ENCODE assay signal across 13 mouse cellular contexts in the genomic region with DNA sequence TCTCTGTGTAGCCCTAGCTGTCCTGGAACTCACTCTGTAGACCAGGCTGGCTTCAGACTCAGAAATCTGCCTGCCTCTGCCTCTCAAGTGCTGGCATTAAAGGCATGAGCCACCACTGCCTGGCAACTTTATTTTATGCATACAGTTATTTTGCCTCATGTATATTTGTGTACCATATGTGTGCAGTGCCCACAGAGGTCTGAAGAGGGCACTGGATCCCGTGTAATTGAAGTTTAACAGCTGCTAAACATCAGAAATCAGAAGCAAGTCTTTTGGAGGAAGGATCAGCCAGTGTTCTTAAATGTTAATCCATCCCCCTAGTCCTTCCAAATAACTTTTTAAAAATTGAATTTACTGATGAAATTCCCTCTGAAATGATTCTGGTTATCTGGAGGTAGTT.
A peak's percentile ranks its signal among the peaks of the same experiment; 100 is the strongest.
DNase-seq lines count a peak whose midpoint lies in the region; ATAC-seq and TF ChIP-seq lines count a peak whose summit lies in the region.
"Had no signal": no experiment of that assay in that cellular context is flagged by ENCODE, and none has a peak within 500 bp of the region (broad histone marks: within the 10 kb centered on the region; RNA-seq: fewer than 3 reads in every experiment).

No protein-coding gene starts in this region.

- 76% methylated on average over 1 of the region's 1 CpGs for WGBS in hindbrain, postnatal 0 days
- WGBS in hindbrain, embryonic 14.5 days, result 90% methylated on average over 1 of the region's 1 CpGs
- WGBS in lung, postnatal 0 days, result 79% methylated on average over 1 of the region's 1 CpGs
- 79% methylated on average over 1 of the region's 1 CpGs for WGBS in neural tube, embryonic 15.5 days

- DNase-seq in hindbrain, postnatal 0 days (ENCODE audit: low spot score), result peak; percentile 37
- DNase-seq in hindbrain, embryonic 14.5 days (ENCODE audit: low spot score), result no peak
- DNase-seq in lung, postnatal 0 days (ENCODE audit: low spot score), result no peak
- no peak for DNase-seq in lung, postnatal 25 days (ENCODE audit: low spot score)
- DNase-seq in induced T-regulatory cell, adult 2 months (ENCODE audit: low read depth), result peak; percentile 20
- DNase-seq: gastrocnemius, postnatal 36 days; kidney, adult 18-20 months had no signal

- no peak overlapping the region for H3K9ac ChIP-seq in hindbrain, postnatal 0 days (replicated peaks; ENCODE audit: low read length)
- H3K9ac ChIP-seq in hindbrain, embryonic 14.5 days, result no peak overlapping the region
- H3K9ac ChIP-seq in lung, postnatal 0 days (replicated peaks; ENCODE audit: low read depth), result no peak overlapping the region
- no peak overlapping the region for H3K9ac ChIP-seq in neural tube, embryonic 15.5 days (replicated peaks)
- H3K9ac ChIP-seq: neural tube, embryonic 12.5 days had no signal

- H3K4me2 ChIP-seq in hindbrain, postnatal 0 days (ENCODE audit: low read depth, low read length), result no peak overlapping the region
- no peak overlapping the region for H3K4me2 ChIP-seq in hindbrain, embryonic 14.5 days (replicated peaks)
- H3K4me2 ChIP-seq in lung, postnatal 0 days (replicated peaks; ENCODE audit: low read depth, low read length), result no peak overlapping the region
- no peak overlapping the region for H3K4me2 ChIP-seq in neural tube, embryonic 15.5 days
- H3K4me2 ChIP-seq: liver, embryonic 11.5 days; neural tube, embryonic 12.5 days had no signal

- H3K27ac ChIP-seq in hindbrain, postnatal 0 days, result no peak overlapping the region
- H3K27ac ChIP-seq in hindbrain, embryonic 14.5 days, result no peak overlapping the region
- H3K27ac ChIP-seq in lung, postnatal 0 days (ENCODE audit: low read length), result no peak overlapping the region
- H3K27ac ChIP-seq in neural tube, embryonic 15.5 days (replicated peaks), result no peak overlapping the region
- H3K27ac ChIP-seq: neural tube, embryonic 12.5 days had no signal

- no peaks in the 10 kb centered on the region for H3K9me3 ChIP-seq in hindbrain, postnatal 0 days (ENCODE audit: low read length)
- H3K9me3 ChIP-seq in hindbrain, embryonic 14.5 days (ENCODE audit: control insufficient read depth, low read length), result no peaks in the 10 kb centered on the region
- no peaks in the 10 kb centered on the region for H3K9me3 ChIP-seq in lung, postnatal 0 days (ENCODE audit: low read length)
- no peaks in the 10 kb centered on the region for H3K9me3 ChIP-seq in E14TG2a.4 (ENCODE audit: low read length)
- H3K9me3 ChIP-seq in neural tube, embryonic 15.5 days (replicated peaks), result no peaks in the 10 kb centered on the region
- H3K9me3 ChIP-seq: megakaryocyte, embryonic 14.5 days; neural tube, embryonic 12.5 days had no signal

- peak; percentile 35 for TF ChIP-seq CTCF in hindbrain, postnatal 0 days (IDR thresholded peaks at IDR 0.05; ENCODE audit: low read depth)
- peak; percentile 38 for TF ChIP-seq CTCF in lung, postnatal 0 days (IDR thresholded peaks at IDR 0.05)
- peak; percentile 15; the same call in 1 of the 2 replicates for TF ChIP-seq CTCF in E14TG2a.4 (conservative IDR thresholded peaks at IDR 0.05; ENCODE audit: low read length)

- no peaks in the 10 kb centered on the region for H3K27me3 ChIP-seq in hindbrain, postnatal 0 days (ENCODE audit: insufficient read depth, low read length)
- H3K27me3 ChIP-seq in hindbrain, embryonic 14.5 days (ENCODE audit: control insufficient read depth, insufficient read depth, low read length), result no peaks in the 10 kb centered on the region
- H3K27me3 ChIP-seq in lung, postnatal 0 days (replicated peaks; ENCODE audit: insufficient read depth, low read length), result no peaks in the 10 kb centered on the region
- H3K27me3 ChIP-seq in E14TG2a.4 (ENCODE audit: insufficient read depth, low read length), result no peaks in the 10 kb centered on the region
- H3K27me3 ChIP-seq in neural tube, embryonic 15.5 days (replicated peaks), result no peaks in the 10 kb centered on the region
- H3K27me3 ChIP-seq: megakaryocyte, embryonic 14.5 days; neural tube, embryonic 12.5 days had no signal

- H3K4me1 ChIP-seq in hindbrain, postnatal 0 days (ENCODE audit: insufficient read depth, low read length), result no peaks in the 10 kb centered on the region
- no peaks in the 10 kb centered on the region for H3K4me1 ChIP-seq in hindbrain, embryonic 14.5 days (replicated peaks; ENCODE audit: control insufficient read depth, insufficient read depth, low read length)
- H3K4me1 ChIP-seq in lung, postnatal 0 days (ENCODE audit: insufficient read depth, low read depth, low read length), result no peaks in the 10 kb centered on the region
- no peaks in the 10 kb centered on the region; the same call in 1 of the 2 replicates for H3K4me1 ChIP-seq in E14TG2a.4 (replicated peaks; ENCODE audit: low read depth, low read length)
- H3K4me1 ChIP-seq in neural tube, embryonic 15.5 days, result no peaks in the 10 kb centered on the region
- H3K4me1 ChIP-seq: neural tube, embryonic 12.5 days had no signal

- no peak for TF ChIP-seq EP300 in lung, postnatal 0 days (IDR thresholded peaks at IDR 0.05)

- no peak for ATAC-seq in hindbrain, postnatal 0 days
- ATAC-seq in hindbrain, embryonic 14.5 days (ENCODE audit: low FRiP score), result no peak
- no peak for ATAC-seq in lung, postnatal 0 days
- no peak for ATAC-seq in neural tube, embryonic 15.5 days (ENCODE audit: low FRiP score)
- ATAC-seq: forebrain, embryonic 14.5 days had no signal

- H3K4me3 ChIP-seq in hindbrain, postnatal 0 days (ENCODE audit: low read length), result no peak overlapping the region
- H3K4me3 ChIP-seq in hindbrain, embryonic 14.5 days (replicated peaks; ENCODE audit: low read length), result no peak overlapping the region
- no peak overlapping the region for H3K4me3 ChIP-seq in lung, postnatal 0 days (ENCODE audit: low read depth, low read length)
- no peak overlapping the region for H3K4me3 ChIP-seq in E14TG2a.4 (replicated peaks; ENCODE audit: low read length)
- no peak overlapping the region for H3K4me3 ChIP-seq in neural tube, embryonic 15.5 days (replicated peaks)
- H3K4me3 ChIP-seq: megakaryocyte, embryonic 14.5 days; neural tube, embryonic 12.5 days had no signal

- H3K36me3 ChIP-seq in hindbrain, postnatal 0 days (ENCODE audit: insufficient read depth, low read length), result no peaks in the 10 kb centered on the region
- H3K36me3 ChIP-seq in hindbrain, embryonic 14.5 days (replicated peaks; ENCODE audit: control insufficient read depth, insufficient read depth), result no peaks in the 10 kb centered on the region
- no peaks in the 10 kb centered on the region for H3K36me3 ChIP-seq in lung, postnatal 0 days (ENCODE audit: insufficient read depth, low read length)
- no peaks in the 10 kb centered on the region for H3K36me3 ChIP-seq in E14TG2a.4 (ENCODE audit: insufficient read depth, low read length)
- 0 out of 2 replicates have a peak, but pooled peaks cover 3% of the 10 kb centered on the region for H3K36me3 ChIP-seq in neural tube, embryonic 15.5 days

Comparison
In these comparisons a context has a peak if more than half of its experiments do, and no peak if none do; other contexts are left out.
1. DNase-seq: peak in hindbrain, postnatal 0 days (single experiment) and induced T-regulatory cell, adult 2 months (single experiment); none in hindbrain, embryonic 14.5 days (single experiment), lung, postnatal 0 days (single experiment) and lung, postnatal 25 days (single experiment).
2. Peak in every context shown above with its lines, with median percentiles within 50 percentile points of each other: CTCF ChIP-seq.